ENCODE assay signal across 8 mouse cellular contexts in genomic region chr5:146963937-146964278, GRCm38 (mm10). TPM values are rescaled to one million over a fixed set of nuclear protein-coding genes. Genes with fewer than 3 reads are reported as not detected.
A peak's percentile ranks its signal among the peaks of the same experiment; 100 is the strongest.
DNase-seq lines count a peak whose midpoint lies in the region; ATAC-seq and TF ChIP-seq lines count a peak whose summit lies in the region.

No protein-coding gene starts in this region.

- peak overlapping the region; percentile 72; the same call in 1 of the 2 replicates for H3K9ac ChIP-seq in lung, postnatal 0 days (replicated peaks; ENCODE audit: low read depth)
- H3K9ac ChIP-seq in forebrain, embryonic 12.5 days: peak overlapping the region; percentile 34; the same call in 1 of the 2 replicates
- H3K9ac ChIP-seq in liver, embryonic 11.5 days (ENCODE audit: low read depth, low read length): peak overlapping the region; percentile 55
- 0 out of 2 replicates have a peak overlapping the region, but pooled peaks have one; percentile 69 for H3K9ac ChIP-seq in stomach, embryonic 14.5 days (replicated peaks; ENCODE audit: low read depth, low read length)

- no peak overlapping the region for H3K27ac ChIP-seq in lung, postnatal 0 days (ENCODE audit: low read length)
- H3K27ac ChIP-seq in forebrain, embryonic 12.5 days: no peak overlapping the region
- H3K27ac ChIP-seq in liver, embryonic 11.5 days (ENCODE audit: low read depth, low read length): no peak overlapping the region
- no peak overlapping the region for H3K27ac ChIP-seq in stomach, embryonic 14.5 days (ENCODE audit: low read length)

- H3K4me3 ChIP-seq in lung, postnatal 0 days (ENCODE audit: low read depth, low read length): peak overlapping the region; percentile 92
- peak overlapping the region; percentile 89 for H3K4me3 ChIP-seq in forebrain, embryonic 12.5 days (replicated peaks)
- H3K4me3 ChIP-seq in liver, embryonic 11.5 days (ENCODE audit: low read depth, low read length): peak overlapping the region; percentile 70
- peak overlapping the region; percentile 94 for H3K4me3 ChIP-seq in stomach, embryonic 14.5 days (ENCODE audit: low read depth, low read length)

- DNase-seq in lung, postnatal 0 days (ENCODE audit: low spot score): no peak
- no peak for DNase-seq in lung, adult 18-20 months
- DNase-seq in liver, embryonic 11.5 days (ENCODE audit: low spot score): no peak
- no peak for DNase-seq in B cell, adult 2 months
- DNase-seq in left cerebral cortex, adult 11 months (ENCODE audit: low spot score): no peak
- no peak for DNase-seq in layer of hippocampus, adult 8-10 months (ENCODE audit: low spot score in 2 of 2)

- H3K4me2 ChIP-seq in lung, postnatal 0 days (replicated peaks; ENCODE audit: low read depth, low read length): peak overlapping the region; percentile 85
- peak overlapping the region; percentile 76 for H3K4me2 ChIP-seq in forebrain, embryonic 12.5 days
- peak overlapping the region; percentile 52 for H3K4me2 ChIP-seq in liver, embryonic 11.5 days
- peak overlapping the region; percentile 41 for H3K4me2 ChIP-seq in stomach, embryonic 14.5 days (replicated peaks; ENCODE audit: low read depth, low read length)

- H3K9me3 ChIP-seq in lung, postnatal 0 days (ENCODE audit: low read length): no peaks in the 10 kb centered on the region
- no peaks in the 10 kb centered on the region for H3K9me3 ChIP-seq in forebrain, embryonic 12.5 days
- H3K9me3 ChIP-seq in liver, embryonic 11.5 days (ENCODE audit: control insufficient read depth, low read length): no peaks in the 10 kb centered on the region
- H3K9me3 ChIP-seq in stomach, embryonic 14.5 days (ENCODE audit: control insufficient read depth, low read depth, low read length): no peaks in the 10 kb centered on the region

- no peak for TF ChIP-seq CTCF in lung, postnatal 0 days (IDR thresholded peaks at IDR 0.05)

- TF ChIP-seq EP300 in lung, postnatal 0 days (IDR thresholded peaks at IDR 0.05): no peak

- WGBS in lung, postnatal 0 days: 53% methylated on average over 8 of the region's 8 CpGs
- 58% methylated on average over 8 of the region's 8 CpGs for WGBS in forebrain, embryonic 12.5 days
- WGBS in liver, embryonic 11.5 days: 58% methylated on average over 8 of the region's 8 CpGs
- 47% methylated on average over 8 of the region's 8 CpGs for WGBS in stomach, embryonic 14.5 days

- H3K36me3 ChIP-seq in lung, postnatal 0 days (ENCODE audit: insufficient read depth, low read length): peaks cover 4% of the 10 kb centered on the region; the same call in 1 of the 2 replicates
- H3K36me3 ChIP-seq in forebrain, embryonic 12.5 days (replicated peaks): peaks cover 4% of the 10 kb centered on the region
- peaks cover 3% of the 10 kb centered on the region; the same call in 1 of the 2 replicates for H3K36me3 ChIP-seq in liver, embryonic 11.5 days (ENCODE audit: control insufficient read depth, insufficient read depth, low read length)
- H3K36me3 ChIP-seq in stomach, embryonic 14.5 days (ENCODE audit: control insufficient read depth, insufficient read depth, low read length): peaks cover 6% of the 10 kb centered on the region; the same call in 1 of the 2 replicates

- no peaks in the 10 kb centered on the region for H3K27me3 ChIP-seq in lung, postnatal 0 days (replicated peaks; ENCODE audit: insufficient read depth, low read length)
- peaks cover 7% of the 10 kb centered on the region; the same call in 1 of the 2 replicates for H3K27me3 ChIP-seq in forebrain, embryonic 12.5 days
- H3K27me3 ChIP-seq in liver, embryonic 11.5 days (replicated peaks; ENCODE audit: control insufficient read depth, insufficient read depth, low read length): no peaks in the 10 kb centered on the region
- no peaks in the 10 kb centered on the region for H3K27me3 ChIP-seq in stomach, embryonic 14.5 days (ENCODE audit: control insufficient read depth, insufficient read depth, low read length)

- no peaks in the 10 kb centered on the region; the same call in 1 of the 2 replicates for H3K4me1 ChIP-seq in lung, postnatal 0 days (ENCODE audit: insufficient read depth, low read depth, low read length)
- peaks cover 16% of the 10 kb centered on the region for H3K4me1 ChIP-seq in forebrain, embryonic 12.5 days
- H3K4me1 ChIP-seq in liver, embryonic 11.5 days (replicated peaks; ENCODE audit: control insufficient read depth, insufficient read depth, low read length): peaks cover 5% of the 10 kb centered on the region; the same call in 1 of the 2 replicates
- peaks cover 6% of the 10 kb centered on the region for H3K4me1 ChIP-seq in stomach, embryonic 14.5 days (ENCODE audit: control insufficient read depth, insufficient read depth, low read length)

- ATAC-seq in lung, postnatal 0 days: no peak
- peak; percentile 47 for ATAC-seq in forebrain, embryonic 12.5 days (ENCODE audit: low FRiP score)
- peak; percentile 8; the same call in 1 of the 2 replicates for ATAC-seq in liver, embryonic 11.5 days (replicated peaks; ENCODE audit: low FRiP score)
- ATAC-seq in stomach, embryonic 14.5 days (ENCODE audit: insufficient number of reproducible peaks, insufficient read depth, low FRiP score, low read depth): no peak

RNA-seq across cellular contexts. Expression of gene Mtif3, which starts 0.3 kb away (rescaled TPM):
- polyA plus RNA-seq in lung, postnatal 0 days (2015; fragmentation: Nextera tagmentation; extraction: Ambion mirVana): 18.5 and 19.2 TPM in 2 replicates
- polyA plus RNA-seq in forebrain, embryonic 12.5 days (2016; fragmentation: Nextera tagmentation; extraction: Ambion mirVana): 18.8 and 22.3 TPM in 2 replicates
- 23.2 and 25.0 TPM in 2 replicates for polyA plus RNA-seq in liver, embryonic 11.5 days (2014; fragmentation: Nextera tagmentation; extraction: Ambion mirVana)
- 28.6 and 29.9 TPM in 2 replicates for polyA plus RNA-seq in stomach, embryonic 14.5 days (2014; fragmentation: Nextera tagmentation; extraction: Ambion mirVana)
- total RNA-seq in layer of hippocampus, adult 8-10 months (2022): 10 to 100 TPM; 17.7 to 20.4 (median 20.0) TPM

RNA-seq across cellular contexts. Expression of gene Gtf3a, which starts 15.5 kb away (rescaled TPM):
- polyA plus RNA-seq in lung, postnatal 0 days (2015; fragmentation: Nextera tagmentation; extraction: Ambion mirVana): 60.3 and 63.8 TPM in 2 replicates
- 107 and 114 TPM in 2 replicates for polyA plus RNA-seq in forebrain, embryonic 12.5 days (2016; fragmentation: Nextera tagmentation; extraction: Ambion mirVana)
- 152 and 158 TPM in 2 replicates for polyA plus RNA-seq in liver, embryonic 11.5 days (2014; fragmentation: Nextera tagmentation; extraction: Ambion mirVana)
- 121 and 122 TPM in 2 replicates for polyA plus RNA-seq in stomach, embryonic 14.5 days (2014; fragmentation: Nextera tagmentation; extraction: Ambion mirVana)
- total RNA-seq in layer of hippocampus, adult 8-10 months (2022): 10 to 100 TPM; 20.9 to 24.1 (median 22.4) TPM

Comparison
In these comparisons a context has a peak if more than half of its experiments do, and no peak if none do; other contexts are left out.
1. ATAC-seq: peak in forebrain, embryonic 12.5 days (single experiment) and liver, embryonic 11.5 days (single experiment); none in lung, postnatal 0 days (single experiment) and stomach, embryonic 14.5 days (single experiment).
2. Peak in every context shown above with its lines, with median percentiles within 50 percentile points of each other: H3K4me2 ChIP-seq, H3K4me3 ChIP-seq and H3K9ac ChIP-seq.